Mouse (Mus musculus) intestine, embryonic 15.5 days (tissue): ENCODE measurements at regions not wholly inside any gene's neighbourhood (a gene's known extent, or its start where the extent isn't known, plus 50 kb on each side); places are given as distances from the start of the nearest gene placed in this dataset.

Experiments
- ATAC-seq: fragments of 200-750 bp; cut with Nextera tagmentation; 2 replicates; pipeline ENCODE4 v1.8.0; 2017; ENCODE audit warnings: moderate TSS enrichment, moderate library complexity
- H3K27ac ChIP-seq: fragments of 300-500 bp; sonication (generic); 2 replicates; pipeline ENCODE4 v1.5.1; 2015; ENCODE audit warnings: mild to moderate bottlenecking, inconsistent platforms
- H3K27me3 ChIP-seq: fragments of 300-500 bp; sonication (generic); replicated peaks from 2 replicates; pipeline ENCODE4 v1.6.1; 2015; ENCODE audit warnings: inconsistent platforms
- H3K36me3 ChIP-seq: fragments of 300-500 bp; sonication (generic); 2 replicates; pipeline ENCODE4 v1.6.1; 2015; ENCODE audit warnings: inconsistent platforms
- H3K4me1 ChIP-seq: fragments of 300-500 bp; sonication (generic); replicated peaks from 2 replicates; pipeline ENCODE4 v1.6.1; 2015; ENCODE audit warnings: inconsistent platforms
- H3K4me2 ChIP-seq: fragments of 300-500 bp; sonication (generic); replicated peaks from 2 replicates; pipeline ENCODE4 v1.6.1; 2015; ENCODE audit warnings: mild to moderate bottlenecking, inconsistent platforms
- H3K4me3 ChIP-seq: fragments of 300-500 bp; sonication (generic); replicated peaks from 2 replicates; pipeline ENCODE4 v1.5.1; 2015; ENCODE audit warnings: inconsistent platforms
- H3K9ac ChIP-seq: fragments of 300-500 bp; sonication (generic); 2 replicates; pipeline ENCODE4 v1.6.1; 2015; ENCODE audit warnings: inconsistent platforms
- H3K9me3 ChIP-seq: fragments of 300-500 bp; sonication (generic); 2 replicates; pipeline ENCODE4 v1.6.1; 2016; ENCODE audit warnings: inconsistent platforms
- WGBS: fragments of 180-500 bp; shearing (Covaris S2); methylation state at CpG from one replicate; pipeline ENCODE4 v1.1.7; 2015; 5-methylcytosine and 5-hydroxymethylcytosine counted together

DNA sequence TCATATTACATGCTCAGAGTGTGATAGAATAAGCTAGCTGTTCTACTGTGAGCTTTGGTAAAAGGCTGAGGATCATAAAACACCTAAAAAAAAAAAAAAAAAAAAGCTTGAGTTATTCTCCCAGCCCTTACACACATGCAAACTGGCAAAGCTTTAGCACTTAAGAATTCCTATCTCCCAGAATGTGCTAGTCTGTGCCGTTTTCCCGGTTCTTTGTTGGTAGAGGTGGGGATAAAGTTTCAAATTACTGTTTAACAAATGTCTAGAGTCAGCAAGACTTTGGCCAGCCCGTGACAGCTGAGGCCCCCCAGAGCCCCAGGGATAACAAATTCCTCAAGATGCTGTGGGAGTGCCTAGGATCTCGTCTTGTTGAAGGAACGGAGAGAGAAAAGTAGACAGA, 254.3 kb upstream of the Mgmt start:
- Histone ChIP-seq H3K4me2 (no peak overlapping the region), H3K27ac (no peak overlapping the region), H3K27me3 (no peaks in the 10 kb centered on the region), H3K4me3 (no peak overlapping the region), H3K36me3 (no peaks in the 10 kb centered on the region), H3K9me3 (no peaks in the 10 kb centered on the region), H3K4me1 (no peaks in the 10 kb centered on the region), H3K9ac (no peak overlapping the region)
- WGBS, result 12% methylated on average over 5 of the region's 5 CpGs
- ATAC-seq, result no peak; the same call in 1 of the 2 replicates

GRCm38 (mm10) chr7:136640771-136641170, 253.6 kb upstream of the Mgmt start:
- H3K4me3 ChIP-seq, result no peak overlapping the region
- no peak for ATAC-seq
- no peaks in the 10 kb centered on the region for H3K4me1 ChIP-seq
- WGBS, result 81% methylated on average over 7 of the region's 7 CpGs
- no peak overlapping the region for H3K27ac ChIP-seq
- no peaks in the 10 kb centered on the region for H3K27me3 ChIP-seq
- no peaks in the 10 kb centered on the region for H3K9me3 ChIP-seq
- no peak overlapping the region for H3K4me2 ChIP-seq
- no peak overlapping the region for H3K9ac ChIP-seq
- H3K36me3 ChIP-seq, result no peaks in the 10 kb centered on the region

DNA sequence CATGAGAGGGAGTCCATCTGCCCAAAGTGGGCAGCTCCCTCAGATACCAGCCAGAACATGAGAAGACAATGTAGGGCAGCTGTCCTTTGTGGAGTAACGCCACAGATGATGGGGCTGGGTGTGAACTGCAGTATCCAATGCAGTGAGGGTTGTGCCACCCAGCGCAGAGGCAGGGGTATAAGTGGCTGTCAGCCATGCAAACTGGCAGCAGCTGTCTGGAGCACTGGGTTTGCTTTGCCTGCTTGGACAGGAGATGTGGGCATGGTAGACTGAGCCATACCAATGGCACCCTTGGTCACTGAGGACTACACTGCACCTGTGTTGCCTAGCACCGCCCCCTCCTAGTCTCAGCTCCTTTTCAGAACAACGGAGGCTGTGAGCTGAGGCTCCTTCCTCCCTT, 244.6 kb upstream of the Mgmt start:
- Histone ChIP-seq H3K4me2 (no peak overlapping the region), H3K4me3 (no peak overlapping the region), H3K36me3 (no peaks in the 10 kb centered on the region), H3K4me1 (no peaks in the 10 kb centered on the region), H3K27ac (no peak overlapping the region), H3K9me3 (no peaks in the 10 kb centered on the region), H3K27me3 (no peaks in the 10 kb centered on the region), H3K9ac (no peak overlapping the region)
- no peak for ATAC-seq
- WGBS, result 86% methylated on average over 4 of the region's 4 CpGs

DNA sequence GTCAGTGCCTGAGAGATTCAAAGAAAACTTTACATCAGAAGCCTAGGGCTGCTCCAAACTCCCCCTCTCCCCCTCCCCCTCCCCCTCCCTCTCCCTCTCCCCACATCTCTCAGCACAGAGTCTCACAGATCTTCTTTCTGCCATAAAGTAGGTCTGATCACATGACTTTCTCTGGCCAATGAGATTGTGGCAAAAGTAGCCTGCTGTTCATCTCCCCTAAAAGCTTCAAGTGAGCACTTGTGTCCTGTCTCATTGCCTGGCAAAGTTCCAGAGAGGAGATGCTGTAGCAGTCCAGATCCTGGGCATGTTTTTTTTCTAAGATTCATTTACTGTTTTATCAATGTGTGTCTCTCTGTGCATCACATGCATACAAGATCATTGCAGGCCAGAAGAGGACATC, 234.5 kb upstream of the Mgmt start:
- no peaks in the 10 kb centered on the region for H3K36me3 ChIP-seq
- no peak overlapping the region for H3K9ac ChIP-seq
- no peak overlapping the region for H3K4me3 ChIP-seq
- H3K4me1 ChIP-seq, result peaks cover 4% of the 10 kb centered on the region; the same call in 1 of the 2 replicates
- H3K27ac ChIP-seq, result no peak overlapping the region
- H3K9me3 ChIP-seq, result no peaks in the 10 kb centered on the region
- ATAC-seq, result no peak
- H3K27me3 ChIP-seq, result no peaks in the 10 kb centered on the region
- no peak overlapping the region for H3K4me2 ChIP-seq

DNA sequence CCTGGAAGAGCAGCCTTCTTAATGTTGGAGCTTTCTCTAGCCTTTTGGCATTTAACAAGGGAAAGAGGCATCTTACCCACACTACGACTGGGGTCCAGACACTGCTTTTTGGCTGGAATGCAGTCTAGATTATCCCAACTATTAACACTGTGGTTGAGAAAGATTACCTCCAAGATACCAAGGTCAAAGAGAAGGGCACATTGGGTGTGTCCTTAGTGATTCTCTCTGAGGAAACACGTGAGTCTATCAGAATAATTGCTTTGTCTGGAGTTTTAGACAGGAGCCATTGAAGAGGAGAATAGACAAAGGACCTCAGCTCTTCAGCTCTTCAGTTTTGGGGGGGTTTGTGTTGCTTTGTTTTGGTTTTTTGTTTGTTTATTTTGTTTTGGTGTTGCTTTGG, 234.0 kb upstream of the Mgmt start:
- Histone ChIP-seq H3K27ac (no peak overlapping the region), H3K9me3 (no peaks in the 10 kb centered on the region), H3K4me1 (peaks cover 4% of the 10 kb centered on the region; the same call in 1 of the 2 replicates), H3K9ac (no peak overlapping the region), H3K36me3 (no peaks in the 10 kb centered on the region), H3K4me3 (no peak overlapping the region), H3K4me2 (no peak overlapping the region), H3K27me3 (no peaks in the 10 kb centered on the region)
- WGBS, result 56% methylated on average over 2 of the region's 2 CpGs
- ATAC-seq, result no peak

GRCm38 (mm10) chr7:136664424-136665082, 229.9 kb upstream of the Mgmt start:
- Histone ChIP-seq H3K27me3 (peaks cover 6% of the 10 kb centered on the region; the same call in 1 of the 2 replicates), H3K27ac (no peak overlapping the region), H3K36me3 (no peaks in the 10 kb centered on the region), H3K9me3 (no peaks in the 10 kb centered on the region), H3K4me1 (peaks cover 4% of the 10 kb centered on the region; the same call in 1 of the 2 replicates), H3K4me3 (no peak overlapping the region), H3K4me2 (no peak overlapping the region), H3K9ac (no peak overlapping the region)
- WGBS, result 56% methylated on average over 10 of the region's 10 CpGs
- no peak for ATAC-seq

DNA sequence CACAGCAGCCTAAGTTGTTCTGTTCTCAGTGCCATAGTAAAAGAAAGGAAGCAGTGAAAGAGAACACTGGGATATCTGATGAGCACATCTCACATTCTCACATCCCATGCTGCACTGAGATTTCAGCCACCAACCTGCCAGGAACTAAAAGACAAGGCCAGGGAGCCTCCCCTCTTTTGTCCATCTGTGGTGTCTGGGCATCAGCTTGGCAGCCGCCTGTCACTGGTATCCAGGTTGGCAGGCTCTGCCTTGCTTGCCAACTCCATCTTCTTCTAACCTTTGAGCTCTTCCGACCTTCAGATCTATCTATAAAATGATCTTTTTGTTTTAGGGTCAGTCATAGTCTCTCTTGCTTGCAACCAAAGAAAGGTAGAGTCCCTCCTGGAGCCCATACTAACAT, 228.5 kb upstream of the Mgmt start:
- H3K4me3 ChIP-seq, result no peak overlapping the region
- H3K27me3 ChIP-seq, result peaks cover 6% of the 10 kb centered on the region; the same call in 1 of the 2 replicates
- no peak overlapping the region for H3K9ac ChIP-seq
- no peaks in the 10 kb centered on the region for H3K9me3 ChIP-seq
- H3K36me3 ChIP-seq, result no peaks in the 10 kb centered on the region
- WGBS, result 89% methylated on average over 2 of the region's 2 CpGs
- ATAC-seq, result no peak
- peaks cover 4% of the 10 kb centered on the region; the same call in 1 of the 2 replicates for H3K4me1 ChIP-seq
- H3K27ac ChIP-seq, result no peak overlapping the region
- H3K4me2 ChIP-seq, result no peak overlapping the region

DNA sequence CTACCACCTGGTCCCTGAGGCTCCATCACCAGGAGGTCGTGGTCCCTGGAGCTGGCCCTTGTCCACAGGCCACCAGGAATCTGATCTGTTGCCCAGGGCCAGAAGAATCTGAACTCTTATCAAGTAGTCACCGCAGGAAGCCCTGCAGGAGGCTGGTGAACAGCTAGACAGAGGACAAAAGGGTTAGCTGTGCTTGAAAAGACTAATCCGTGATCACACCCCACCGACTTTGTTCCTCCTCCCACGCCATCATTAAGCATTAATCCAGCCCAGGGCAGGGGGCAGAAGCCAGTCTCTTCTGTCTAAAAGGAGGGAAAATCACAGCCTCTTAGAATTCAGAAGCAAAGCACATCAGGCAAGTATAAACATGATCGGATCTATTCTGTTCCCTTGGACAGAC, 227.7 kb upstream of the Mgmt start:
- 27% methylated on average over 6 of the region's 6 CpGs for WGBS
- no peaks in the 10 kb centered on the region for H3K9me3 ChIP-seq
- no peak for ATAC-seq
- no peaks in the 10 kb centered on the region for H3K36me3 ChIP-seq
- H3K9ac ChIP-seq, result no peak overlapping the region
- no peak overlapping the region for H3K27ac ChIP-seq
- peaks cover 4% of the 10 kb centered on the region; the same call in 1 of the 2 replicates for H3K4me1 ChIP-seq
- H3K4me3 ChIP-seq, result no peak overlapping the region
- H3K4me2 ChIP-seq, result no peak overlapping the region
- H3K27me3 ChIP-seq, result peaks cover 6% of the 10 kb centered on the region; the same call in 1 of the 2 replicates

GRCm38 (mm10) chr7:136670675-136671074, 223.7 kb upstream of the Mgmt start:
- H3K4me3 ChIP-seq, result no peak overlapping the region
- 74% methylated on average over 7 of the region's 7 CpGs for WGBS
- no peak for ATAC-seq
- no peak overlapping the region for H3K4me2 ChIP-seq
- H3K36me3 ChIP-seq, result no peaks in the 10 kb centered on the region
- no peaks in the 10 kb centered on the region for H3K4me1 ChIP-seq
- no peak overlapping the region for H3K9ac ChIP-seq
- H3K27me3 ChIP-seq, result peaks cover 6% of the 10 kb centered on the region; the same call in 1 of the 2 replicates
- no peak overlapping the region for H3K27ac ChIP-seq
- H3K9me3 ChIP-seq, result no peaks in the 10 kb centered on the region

DNA sequence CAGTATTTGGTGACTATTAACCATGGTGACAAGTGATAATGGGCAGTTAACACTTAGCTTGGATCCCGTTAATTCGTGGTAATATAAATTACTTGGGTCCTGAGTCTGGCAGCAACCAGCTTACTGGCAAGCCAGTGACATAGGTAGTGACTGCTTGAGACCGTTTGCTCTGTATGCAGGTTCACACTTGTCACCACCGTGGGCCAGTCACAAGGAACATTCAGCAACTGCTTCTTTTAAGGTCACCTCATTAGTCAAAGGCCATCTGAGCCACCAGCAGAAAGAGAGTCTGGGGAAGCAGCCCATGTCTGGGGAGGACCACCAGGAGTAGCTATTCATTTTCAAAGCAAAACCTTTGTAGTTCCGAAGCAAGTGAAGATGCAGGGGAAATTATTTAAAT, 220.3 kb upstream of the Mgmt start:
- no peak overlapping the region for H3K4me2 ChIP-seq
- H3K4me3 ChIP-seq, result no peak overlapping the region
- 0 out of 2 replicates have a peak, but pooled peaks cover 3% of the 10 kb centered on the region for H3K4me1 ChIP-seq
- ATAC-seq, result no peak
- no peak overlapping the region for H3K9ac ChIP-seq
- no peaks in the 10 kb centered on the region for H3K9me3 ChIP-seq
- no peaks in the 10 kb centered on the region for H3K27me3 ChIP-seq
- 52% methylated on average over 5 of the region's 5 CpGs for WGBS
- no peak overlapping the region for H3K27ac ChIP-seq
- no peaks in the 10 kb centered on the region for H3K36me3 ChIP-seq

DNA sequence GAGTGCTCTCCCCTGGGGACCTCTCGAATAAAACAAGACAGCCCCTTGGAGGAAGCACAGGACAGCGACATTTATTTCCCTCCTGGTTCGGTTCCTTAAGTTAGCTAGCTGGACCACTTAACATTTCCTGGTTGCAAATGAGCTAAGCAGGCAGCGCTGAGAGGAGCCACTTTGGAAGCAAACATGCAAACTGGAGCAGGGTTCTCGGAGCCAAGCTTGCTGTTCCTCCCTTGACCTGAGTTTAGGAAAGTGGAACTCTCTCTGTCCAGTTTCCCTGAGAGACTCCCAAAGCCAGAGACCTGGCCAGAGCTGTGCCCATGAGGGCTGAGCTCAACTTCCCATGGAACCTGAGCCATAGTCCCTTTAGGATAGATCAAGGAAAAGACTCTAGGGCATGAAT, 219.4 kb upstream of the Mgmt start:
- Histone ChIP-seq H3K9me3 (no peaks in the 10 kb centered on the region), H3K9ac (no peak overlapping the region), H3K4me3 (no peak overlapping the region), H3K4me1 (0 out of 2 replicates have a peak, but pooled peaks cover 3% of the 10 kb centered on the region), H3K4me2 (no peak overlapping the region), H3K27me3 (no peaks in the 10 kb centered on the region), H3K27ac (no peak overlapping the region), H3K36me3 (no peaks in the 10 kb centered on the region)
- no peak for ATAC-seq
- WGBS, result 37% methylated on average over 5 of the region's 5 CpGs

DNA sequence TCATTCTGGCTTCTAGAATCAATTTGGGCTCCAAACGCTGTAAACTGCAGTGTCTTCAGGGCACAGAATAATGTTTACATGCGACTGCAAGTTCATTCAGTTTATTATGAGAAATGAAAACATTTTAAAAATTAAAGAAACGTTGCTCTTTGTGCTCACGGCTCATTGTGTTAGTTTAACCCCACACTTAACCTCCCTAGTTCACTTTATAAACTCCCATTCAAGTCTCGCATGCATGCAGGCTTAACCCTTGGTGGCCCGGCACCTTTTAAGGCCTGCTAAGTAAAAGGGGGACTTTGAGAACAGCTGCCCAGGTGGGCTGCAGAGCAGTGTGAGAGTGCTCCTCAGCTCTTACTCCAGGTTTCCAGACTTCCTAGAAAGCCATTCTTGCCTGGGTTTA, 218.3 kb upstream of the Mgmt start:
- H3K4me3 ChIP-seq, result no peak overlapping the region
- no peaks in the 10 kb centered on the region for H3K27me3 ChIP-seq
- no peak for ATAC-seq
- H3K4me2 ChIP-seq, result no peak overlapping the region
- H3K4me1 ChIP-seq, result 0 out of 2 replicates have a peak, but pooled peaks cover 3% of the 10 kb centered on the region
- WGBS, result 32% methylated on average over 6 of the region's 6 CpGs
- H3K9ac ChIP-seq, result no peak overlapping the region
- H3K36me3 ChIP-seq, result no peaks in the 10 kb centered on the region
- no peaks in the 10 kb centered on the region for H3K9me3 ChIP-seq
- H3K27ac ChIP-seq, result no peak overlapping the region

- H3K4me1 ChIP-seq, result 0 out of 2 replicates have a peak, but pooled peaks cover 3% of the 10 kb centered on the region
- no peaks in the 10 kb centered on the region for H3K9me3 ChIP-seq
- no peaks in the 10 kb centered on the region for H3K36me3 ChIP-seq
- H3K9ac ChIP-seq, result no peak overlapping the region
- H3K4me3 ChIP-seq, result no peak overlapping the region
- WGBS, result 66% methylated on average over 17 of the region's 17 CpGs
- no peak overlapping the region for H3K27ac ChIP-seq
- no peaks in the 10 kb centered on the region for H3K27me3 ChIP-seq
- ATAC-seq, result no peak
- no peak overlapping the region for H3K4me2 ChIP-seq
Measured at GRCm38 (mm10) chr7:136676987-136677545, 217.3 kb upstream of the Mgmt start.
